Mouse (Mus musculus): ENCODE results near the gene Kcnab3. TPM values are rescaled to one million over a fixed set of nuclear protein-coding genes. Genes with fewer than 3 reads are reported as not detected.

Gene Kcnab3
- polyA plus RNA-seq (2014; fragmentation: Nextera tagmentation; extraction: Ambion mirVana) = 1.7 TPM in 2 replicates

- Histone ChIP-seq H3K27ac (ENCODE audit: low read length) (no peak within 1 kb of the TSS), H3K9me3 (ENCODE audit: control insufficient read depth, low read depth, low read length) (no peaks in the 10 kb centered on the region), H3K4me1 (ENCODE audit: control insufficient read depth, insufficient read depth, low read length) (peaks cover 23% of the 10 kb centered on the region), H3K36me3 (ENCODE audit: control insufficient read depth, insufficient read depth, low read length) (no peaks in the 10 kb centered on the region), H3K27me3 (ENCODE audit: control insufficient read depth, insufficient read depth, low read length) (peaks cover 3% of the 10 kb centered on the region; the same call in 1 of the 2 replicates), H3K4me3 (ENCODE audit: low read depth, low read length) (peak within 1 kb of the TSS; percentile 54), H3K9ac (replicated peaks; ENCODE audit: low read depth, low read length) (peak within 1 kb of the TSS; percentile 28; the same call in 1 of the 2 replicates), H3K4me2 (replicated peaks; ENCODE audit: low read depth, low read length) (peak within 1 kb of the TSS; percentile 97)
- 10% methylated on average over 26 of the region's 26 CpGs for WGBS
- peak; percentile 70; the same call in 1 of the 2 replicates for ATAC-seq (ENCODE audit: insufficient number of reproducible peaks, insufficient read depth, low FRiP score, low read depth)
Measured at GRCm38 (mm10) chr11:69325628-69326407, at the start of gene Kcnab3. Gene Kcnab3 (plus strand): TSS chr11:69326258.

DNA sequence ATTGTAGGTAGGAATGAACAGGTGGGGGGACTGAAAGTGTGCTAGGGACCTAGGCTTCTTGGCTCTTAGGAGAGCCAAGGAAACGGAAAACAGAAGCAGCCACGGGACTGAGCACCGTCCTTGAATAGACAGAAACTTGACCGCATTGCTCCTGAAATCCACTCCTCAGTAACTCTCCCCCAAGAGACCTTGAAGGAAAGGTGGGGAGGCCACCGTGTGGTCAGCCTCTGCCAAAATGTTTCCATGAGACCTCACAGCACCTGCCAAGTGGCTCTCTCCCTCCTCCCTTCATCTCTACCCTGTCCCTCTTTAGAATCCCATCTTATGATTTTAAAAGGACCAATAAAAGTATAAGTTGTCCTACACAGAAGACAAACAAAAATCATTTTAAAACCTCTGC lies 48.8 kb upstream of the Kcnab3 start:
- no peak overlapping the region for H3K4me2 ChIP-seq (replicated peaks; ENCODE audit: low read depth, low read length)
- no peaks in the 10 kb centered on the region for H3K36me3 ChIP-seq (ENCODE audit: control insufficient read depth, insufficient read depth, low read length)
- WGBS = 66% methylated on average over 5 of the region's 5 CpGs
- no peaks in the 10 kb centered on the region for H3K9me3 ChIP-seq (ENCODE audit: control insufficient read depth, low read depth, low read length)
- no peaks in the 10 kb centered on the region for H3K27me3 ChIP-seq (ENCODE audit: control insufficient read depth, insufficient read depth, low read length)
- no peaks in the 10 kb centered on the region for H3K4me1 ChIP-seq (ENCODE audit: control insufficient read depth, insufficient read depth, low read length)
- H3K27ac ChIP-seq (ENCODE audit: low read length) = no peak overlapping the region
- H3K9ac ChIP-seq (replicated peaks; ENCODE audit: low read depth, low read length) = no peak overlapping the region
- no peak overlapping the region for H3K4me3 ChIP-seq (ENCODE audit: low read depth, low read length)
- ATAC-seq (ENCODE audit: insufficient number of reproducible peaks, insufficient read depth, low FRiP score, low read depth) = no peak

DNA sequence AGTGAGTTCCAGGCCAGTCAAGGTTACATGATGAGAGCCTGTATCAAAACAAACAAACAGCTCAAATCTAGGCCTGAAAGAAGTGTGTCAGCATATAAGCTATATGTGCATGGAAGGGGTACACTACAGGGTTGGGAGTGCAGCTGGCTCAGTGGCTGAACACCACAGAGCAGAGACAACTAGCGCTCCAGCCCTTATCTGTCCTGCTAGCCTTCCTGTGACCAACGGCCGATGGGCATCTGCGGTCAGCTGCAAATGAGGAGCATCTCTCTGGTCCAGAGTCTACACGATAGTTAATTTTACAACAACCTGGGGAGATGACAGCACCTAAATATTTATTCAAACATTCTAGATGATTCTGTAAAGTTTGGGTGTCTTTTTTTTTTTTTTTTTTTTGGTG lies 34.9 kb upstream of the Kcnab3 start:
- ATAC-seq (ENCODE audit: insufficient number of reproducible peaks, insufficient read depth, low FRiP score, low read depth) = no peak
- WGBS = 90% methylated on average over 5 of the region's 5 CpGs

DNA sequence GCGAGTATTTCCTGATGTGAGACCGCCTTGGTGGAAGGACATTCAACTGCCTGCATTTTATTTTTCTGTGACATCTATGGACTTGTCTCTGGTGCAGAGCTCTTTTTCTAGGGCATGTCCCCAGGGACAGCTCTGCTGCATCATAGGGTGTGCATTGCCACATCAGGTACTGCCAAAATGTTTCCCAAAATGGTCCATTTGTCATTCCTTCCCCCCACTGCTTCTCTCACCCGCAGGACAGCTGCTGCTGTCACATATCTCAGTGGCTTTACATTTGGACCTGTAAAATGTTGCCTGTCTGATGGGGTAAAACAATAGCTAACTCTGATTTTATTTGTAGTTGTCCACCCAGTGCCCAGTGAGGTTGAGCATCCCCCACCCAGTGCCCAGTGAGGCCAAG lies 30.8 kb upstream of the Kcnab3 start:
- H3K4me3 ChIP-seq (ENCODE audit: low read depth, low read length) = no peak overlapping the region
- no peak for ATAC-seq (ENCODE audit: insufficient number of reproducible peaks, insufficient read depth, low FRiP score, low read depth)
- H3K27me3 ChIP-seq (ENCODE audit: control insufficient read depth, insufficient read depth, low read length) = no peaks in the 10 kb centered on the region
- no peaks in the 10 kb centered on the region; the same call in 1 of the 2 replicates for H3K36me3 ChIP-seq (ENCODE audit: control insufficient read depth, insufficient read depth, low read length)
- H3K27ac ChIP-seq (ENCODE audit: low read length) = no peak overlapping the region
- no peak overlapping the region for H3K9ac ChIP-seq (replicated peaks; ENCODE audit: low read depth, low read length)
- no peaks in the 10 kb centered on the region for H3K4me1 ChIP-seq (ENCODE audit: control insufficient read depth, insufficient read depth, low read length)
- H3K9me3 ChIP-seq (ENCODE audit: control insufficient read depth, low read depth, low read length) = no peaks in the 10 kb centered on the region
- H3K4me2 ChIP-seq (replicated peaks; ENCODE audit: low read depth, low read length) = no peak overlapping the region
- 89% methylated on average over 3 of the region's 3 CpGs for WGBS

More for the DNA sequence above, 34.9 kb upstream of the Kcnab3 start:
- no peaks in the 10 kb centered on the region for H3K9me3 ChIP-seq (ENCODE audit: control insufficient read depth, low read depth, low read length)
- H3K4me2 ChIP-seq (replicated peaks; ENCODE audit: low read depth, low read length) = no peak overlapping the region
- no peaks in the 10 kb centered on the region for H3K36me3 ChIP-seq (ENCODE audit: control insufficient read depth, insufficient read depth, low read length)
- no peak overlapping the region for H3K9ac ChIP-seq (replicated peaks; ENCODE audit: low read depth, low read length)
- no peak overlapping the region for H3K4me3 ChIP-seq (ENCODE audit: low read depth, low read length)
- H3K4me1 ChIP-seq (ENCODE audit: control insufficient read depth, insufficient read depth, low read length) = no peaks in the 10 kb centered on the region
- no peak overlapping the region for H3K27ac ChIP-seq (ENCODE audit: low read length)
- no peaks in the 10 kb centered on the region for H3K27me3 ChIP-seq (ENCODE audit: control insufficient read depth, insufficient read depth, low read length)

DNA sequence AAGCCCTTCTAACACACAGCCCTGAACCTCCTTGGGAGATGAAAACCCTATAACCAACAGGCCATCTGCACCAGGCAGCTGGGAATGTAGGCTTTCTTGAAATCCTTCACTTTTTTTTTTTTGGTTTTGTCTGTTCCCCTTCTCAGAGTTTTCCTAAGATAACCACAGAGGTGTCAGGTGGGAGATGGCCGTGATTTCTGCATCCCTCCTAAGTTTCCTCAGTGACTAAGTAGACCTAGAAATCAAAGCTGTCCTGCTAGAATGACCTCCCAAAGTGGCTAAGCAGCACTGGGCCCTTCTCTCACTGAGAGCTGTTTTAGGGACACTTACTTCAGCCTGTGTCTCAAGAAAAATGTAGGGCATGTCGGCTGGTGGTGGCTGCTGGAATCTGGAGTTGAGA lies 28.3 kb upstream of the Kcnab3 start:
- H3K9ac ChIP-seq (replicated peaks; ENCODE audit: low read depth, low read length) = no peak overlapping the region
- peaks cover 8% of the 10 kb centered on the region; the same call in 1 of the 2 replicates for H3K36me3 ChIP-seq (ENCODE audit: control insufficient read depth, insufficient read depth, low read length)
- H3K4me1 ChIP-seq (ENCODE audit: control insufficient read depth, insufficient read depth, low read length) = no peaks in the 10 kb centered on the region
- no peaks in the 10 kb centered on the region for H3K9me3 ChIP-seq (ENCODE audit: control insufficient read depth, low read depth, low read length)
- no peak for ATAC-seq (ENCODE audit: insufficient number of reproducible peaks, insufficient read depth, low FRiP score, low read depth)
- H3K4me2 ChIP-seq (replicated peaks; ENCODE audit: low read depth, low read length) = no peak overlapping the region
- WGBS = 80% methylated on average over 2 of the region's 2 CpGs
- H3K27ac ChIP-seq (ENCODE audit: low read length) = no peak overlapping the region
- H3K4me3 ChIP-seq (ENCODE audit: low read depth, low read length) = no peak overlapping the region
- H3K27me3 ChIP-seq (ENCODE audit: control insufficient read depth, insufficient read depth, low read length) = no peaks in the 10 kb centered on the region

DNA sequence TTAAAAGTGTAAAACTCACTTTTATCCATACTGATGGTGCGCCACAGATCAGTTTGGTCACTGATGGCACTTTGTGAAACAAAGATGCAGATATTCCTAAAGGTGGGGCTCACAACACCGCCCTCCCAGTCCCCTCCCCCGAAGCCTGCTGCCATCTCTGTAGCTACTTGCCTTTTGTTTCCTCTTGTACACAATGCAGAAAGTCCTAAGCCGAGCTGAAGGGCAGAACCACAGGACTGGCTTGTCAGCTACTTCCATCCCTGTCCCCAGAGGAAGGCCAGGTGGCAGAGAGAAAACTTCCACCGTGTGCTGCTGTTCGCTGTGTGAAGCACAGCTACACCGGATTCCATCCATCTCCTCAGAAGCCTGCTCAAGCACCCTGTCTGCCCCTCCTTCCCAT lies 27.8 kb upstream of the Kcnab3 start:
- Histone ChIP-seq H3K36me3 (ENCODE audit: control insufficient read depth, insufficient read depth, low read length) (peaks cover 11% of the 10 kb centered on the region; the same call in 1 of the 2 replicates), H3K27ac (ENCODE audit: low read length) (no peak overlapping the region), H3K4me1 (ENCODE audit: control insufficient read depth, insufficient read depth, low read length) (no peaks in the 10 kb centered on the region), H3K27me3 (ENCODE audit: control insufficient read depth, insufficient read depth, low read length) (no peaks in the 10 kb centered on the region), H3K4me3 (ENCODE audit: low read depth, low read length) (no peak overlapping the region), H3K9me3 (ENCODE audit: control insufficient read depth, low read depth, low read length) (no peaks in the 10 kb centered on the region), H3K9ac (replicated peaks; ENCODE audit: low read depth, low read length) (no peak overlapping the region), H3K4me2 (replicated peaks; ENCODE audit: low read depth, low read length) (no peak overlapping the region)
- WGBS = 69% methylated on average over 7 of the region's 7 CpGs
- ATAC-seq (ENCODE audit: insufficient number of reproducible peaks, insufficient read depth, low FRiP score, low read depth) = no peak

- ATAC-seq (ENCODE audit: insufficient number of reproducible peaks, insufficient read depth, low FRiP score, low read depth) = no peak
- H3K27me3 ChIP-seq (ENCODE audit: control insufficient read depth, insufficient read depth, low read length) = no peaks in the 10 kb centered on the region
- no peak overlapping the region for H3K4me2 ChIP-seq (replicated peaks; ENCODE audit: low read depth, low read length)
- no peak overlapping the region for H3K27ac ChIP-seq (ENCODE audit: low read length)
- H3K4me1 ChIP-seq (ENCODE audit: control insufficient read depth, insufficient read depth, low read length) = no peaks in the 10 kb centered on the region
- H3K36me3 ChIP-seq (ENCODE audit: control insufficient read depth, insufficient read depth, low read length) = peaks cover 41% of the 10 kb centered on the region
- H3K9me3 ChIP-seq (ENCODE audit: control insufficient read depth, low read depth, low read length) = no peaks in the 10 kb centered on the region
- no peak overlapping the region for H3K9ac ChIP-seq (replicated peaks; ENCODE audit: low read depth, low read length)
- H3K4me3 ChIP-seq (ENCODE audit: low read depth, low read length) = no peak overlapping the region
- WGBS = 84% methylated on average over 7 of the region's 7 CpGs
Measured at GRCm38 (mm10) chr11:69302817-69303216, 23.2 kb upstream of the Kcnab3 start.

DNA sequence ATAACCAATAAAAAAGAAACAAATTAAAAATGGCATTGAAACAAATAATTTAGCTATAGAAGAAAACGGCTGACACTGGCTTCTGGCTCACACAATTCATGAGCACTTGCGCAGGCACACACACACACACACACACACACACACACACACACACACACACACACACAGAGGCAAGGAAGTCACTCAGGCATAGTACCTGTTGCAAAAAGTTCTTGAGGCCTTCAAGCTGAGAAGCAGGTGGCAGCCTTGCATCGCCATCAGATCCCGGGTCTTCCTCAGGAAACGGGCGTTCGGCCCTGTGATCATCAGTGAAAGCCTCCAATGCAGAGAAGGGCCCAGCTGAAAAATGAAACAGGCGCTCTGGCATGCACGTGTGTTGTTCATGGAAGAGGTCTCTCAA lies 20.8 kb upstream of the Kcnab3 start:
- Histone ChIP-seq H3K36me3 (ENCODE audit: control insufficient read depth, insufficient read depth, low read length) (peaks cover 63% of the 10 kb centered on the region), H3K27me3 (ENCODE audit: control insufficient read depth, insufficient read depth, low read length) (no peaks in the 10 kb centered on the region), H3K4me1 (ENCODE audit: control insufficient read depth, insufficient read depth, low read length) (no peaks in the 10 kb centered on the region), H3K9me3 (ENCODE audit: control insufficient read depth, low read depth, low read length) (no peaks in the 10 kb centered on the region), H3K9ac (replicated peaks; ENCODE audit: low read depth, low read length) (no peak overlapping the region), H3K27ac (ENCODE audit: low read length) (no peak overlapping the region), H3K4me3 (ENCODE audit: low read depth, low read length) (no peak overlapping the region), H3K4me2 (replicated peaks; ENCODE audit: low read depth, low read length) (no peak overlapping the region)
- WGBS = 91% methylated on average over 9 of the region's 9 CpGs
- ATAC-seq (ENCODE audit: insufficient number of reproducible peaks, insufficient read depth, low FRiP score, low read depth) = no peak

All from stomach, embryonic 14.5 days (tissue).